Mouse (Mus musculus): Measurements from ENCODE around the gene Frmd4b. TPM values are rescaled to one million over a fixed set of nuclear protein-coding genes. Genes with fewer than 3 reads are reported as not detected.

The Frmd4b gene
- total and polyA plus RNA-seq, 2 experiments, result 11.9 to 38.0 TPM

- no peak overlapping the region for H3K27ac ChIP-seq (replicated peaks; ENCODE audit: insufficient read depth, low read depth, low read length)
- DNase-seq (ENCODE audit: extremely low read depth, low read depth, low spot score), result no peak
- no peak for TF ChIP-seq POLR2A (IDR thresholded peaks at IDR 0.05; ENCODE audit: extremely low read depth, insufficient read depth, low read length)
- TF ChIP-seq CTCF (IDR thresholded peaks at IDR 0.05; ENCODE audit: low read depth, low read length), result no peak
- no peaks in the 10 kb centered on the region for H3K4me1 ChIP-seq (ENCODE audit: control insufficient read depth, insufficient read depth, low read length)
- H3K27me3 ChIP-seq (ENCODE audit: control insufficient read depth, insufficient read depth, low read length), result no peaks in the 10 kb centered on the region
- no peak overlapping the region for H3K4me3 ChIP-seq (ENCODE audit: insufficient read depth, low read depth, low read length)
- no peaks in the 10 kb centered on the region for H3K36me3 ChIP-seq (ENCODE audit: control insufficient read depth, insufficient read depth, low read length)
- H3K79me2 ChIP-seq (ENCODE audit: control insufficient read depth, insufficient read depth, low read length), result no peaks in the 10 kb centered on the region
- WGBS, result 90% methylated on average over 7 of the region's 7 CpGs
- no peak overlapping the region for H3K9ac ChIP-seq (ENCODE audit: low read depth, low read length)
Observed at GRCm38 (mm10) chr6:97589031-97589430, 28.3 kb downstream of the Frmd4b start.

GRCm38 (mm10) chr6:97586606-97587005 lies 30.7 kb downstream of the Frmd4b start:
- TF ChIP-seq CTCF (IDR thresholded peaks at IDR 0.05; ENCODE audit: low read depth, low read length) (no peak), POLR2A (IDR thresholded peaks at IDR 0.05; ENCODE audit: extremely low read depth, insufficient read depth, low read length) (no peak)
- Histone ChIP-seq H3K27me3 (ENCODE audit: control insufficient read depth, insufficient read depth, low read length) (no peaks in the 10 kb centered on the region), H3K9ac (ENCODE audit: low read depth, low read length) (no peak overlapping the region), H3K4me3 (ENCODE audit: insufficient read depth, low read depth, low read length) (no peak overlapping the region), H3K36me3 (ENCODE audit: control insufficient read depth, insufficient read depth, low read length) (no peaks in the 10 kb centered on the region), H3K27ac (replicated peaks; ENCODE audit: insufficient read depth, low read depth, low read length) (no peak overlapping the region), H3K79me2 (ENCODE audit: control insufficient read depth, insufficient read depth, low read length) (no peaks in the 10 kb centered on the region), H3K4me1 (ENCODE audit: control insufficient read depth, insufficient read depth, low read length) (no peaks in the 10 kb centered on the region)
- no peak for DNase-seq (ENCODE audit: extremely low read depth, low read depth, low spot score)

- H3K27me3 ChIP-seq (ENCODE audit: control insufficient read depth, insufficient read depth, low read length), result no peaks in the 10 kb centered on the region
- no peak for DNase-seq (ENCODE audit: extremely low read depth, low read depth, low spot score)
- 71% methylated on average over 8 of the region's 8 CpGs for whole genome bisulfite sequencing
- no peaks in the 10 kb centered on the region for H3K36me3 ChIP-seq (ENCODE audit: control insufficient read depth, insufficient read depth, low read length)
- no peak overlapping the region for H3K4me3 ChIP-seq (ENCODE audit: insufficient read depth, low read depth, low read length)
- H3K9ac ChIP-seq (ENCODE audit: low read depth, low read length), result no peak overlapping the region
- no peaks in the 10 kb centered on the region for H3K4me1 ChIP-seq (ENCODE audit: control insufficient read depth, insufficient read depth, low read length)
- H3K27ac ChIP-seq (replicated peaks; ENCODE audit: insufficient read depth, low read depth, low read length), result no peak overlapping the region
- TF ChIP-seq POLR2A (IDR thresholded peaks at IDR 0.05; ENCODE audit: extremely low read depth, insufficient read depth, low read length), result no peak
- no peak for TF ChIP-seq CTCF (IDR thresholded peaks at IDR 0.05; ENCODE audit: low read depth, low read length)
- H3K79me2 ChIP-seq (ENCODE audit: control insufficient read depth, insufficient read depth, low read length), result no peaks in the 10 kb centered on the region
Observed at GRCm38 (mm10) chr6:97586024-97586423, 31.3 kb downstream of the Frmd4b start.

- Histone ChIP-seq H3K4me1 (ENCODE audit: control insufficient read depth, insufficient read depth, low read length) (no peaks in the 10 kb centered on the region), H3K27ac (replicated peaks; ENCODE audit: insufficient read depth, low read depth, low read length) (no peak overlapping the region), H3K27me3 (ENCODE audit: control insufficient read depth, insufficient read depth, low read length) (no peaks in the 10 kb centered on the region), H3K79me2 (ENCODE audit: control insufficient read depth, insufficient read depth, low read length) (no peaks in the 10 kb centered on the region), H3K36me3 (ENCODE audit: control insufficient read depth, insufficient read depth, low read length) (no peaks in the 10 kb centered on the region), H3K9ac (ENCODE audit: low read depth, low read length) (no peak overlapping the region), H3K4me3 (ENCODE audit: insufficient read depth, low read depth, low read length) (no peak overlapping the region)
- no peak for TF ChIP-seq POLR2A (IDR thresholded peaks at IDR 0.05; ENCODE audit: extremely low read depth, insufficient read depth, low read length)
- no peak for TF ChIP-seq CTCF (IDR thresholded peaks at IDR 0.05; ENCODE audit: low read depth, low read length)
- no peak for DNase-seq (ENCODE audit: extremely low read depth, low read depth, low spot score)
- WGBS, result 47% methylated on average over 8 of the region's 8 CpGs
Observed at GRCm38 (mm10) chr6:97582748-97583147, 34.6 kb downstream of the Frmd4b start.

GRCm38 (mm10) chr6:97581941-97582340 lies 35.4 kb downstream of the Frmd4b start:
- Histone ChIP-seq H3K27me3 (ENCODE audit: control insufficient read depth, insufficient read depth, low read length) (no peaks in the 10 kb centered on the region), H3K9ac (ENCODE audit: low read depth, low read length) (no peak overlapping the region), H3K4me1 (ENCODE audit: control insufficient read depth, insufficient read depth, low read length) (no peaks in the 10 kb centered on the region), H3K27ac (replicated peaks; ENCODE audit: insufficient read depth, low read depth, low read length) (no peak overlapping the region), H3K36me3 (ENCODE audit: control insufficient read depth, insufficient read depth, low read length) (no peaks in the 10 kb centered on the region), H3K4me3 (ENCODE audit: insufficient read depth, low read depth, low read length) (no peak overlapping the region), H3K79me2 (ENCODE audit: control insufficient read depth, insufficient read depth, low read length) (no peaks in the 10 kb centered on the region)
- DNase-seq (ENCODE audit: extremely low read depth, low read depth, low spot score), result no peak
- TF ChIP-seq CTCF (IDR thresholded peaks at IDR 0.05; ENCODE audit: low read depth, low read length) (no peak), POLR2A (IDR thresholded peaks at IDR 0.05; ENCODE audit: extremely low read depth, insufficient read depth, low read length) (no peak)
- 84% methylated on average over 7 of the region's 7 CpGs for WGBS

GRCm38 (mm10) chr6:97580479-97581030 lies 36.8 kb downstream of the Frmd4b start:
- no peaks in the 10 kb centered on the region for H3K79me2 ChIP-seq (ENCODE audit: control insufficient read depth, insufficient read depth, low read length)
- no peak overlapping the region for H3K9ac ChIP-seq (ENCODE audit: low read depth, low read length)
- no peak for DNase-seq (ENCODE audit: extremely low read depth, low read depth, low spot score)
- H3K36me3 ChIP-seq (ENCODE audit: control insufficient read depth, insufficient read depth, low read length), result no peaks in the 10 kb centered on the region
- no peak for TF ChIP-seq POLR2A (IDR thresholded peaks at IDR 0.05; ENCODE audit: extremely low read depth, insufficient read depth, low read length)
- no peak for TF ChIP-seq CTCF (IDR thresholded peaks at IDR 0.05; ENCODE audit: low read depth, low read length)
- H3K27ac ChIP-seq (replicated peaks; ENCODE audit: insufficient read depth, low read depth, low read length), result no peak overlapping the region
- no peak overlapping the region for H3K4me3 ChIP-seq (ENCODE audit: insufficient read depth, low read depth, low read length)
- H3K4me1 ChIP-seq (ENCODE audit: control insufficient read depth, insufficient read depth, low read length), result no peaks in the 10 kb centered on the region
- 95% methylated on average over 2 of the region's 2 CpGs for WGBS
- no peaks in the 10 kb centered on the region for H3K27me3 ChIP-seq (ENCODE audit: control insufficient read depth, insufficient read depth, low read length)

Data from liver, adult 2 months (tissue).